Mouse (Mus musculus): Measurements from ENCODE around the gene Irf3. TPM values are rescaled to one million over a fixed set of nuclear protein-coding genes. Genes with fewer than 3 reads are reported as not detected.

Gene Irf3
- 100 to 1,000 TPM; 128 to 131 TPM for total RNA-seq (2021)
- long read RNA-seq, experiment 1, transcript Irf3-201 (8 exons, 2,031 nt) = major isoform, 19 of 35 reads
- long read RNA-seq, experiment 1, partial matches to known transcripts = 1 of 35 reads
- long read RNA-seq, experiment 1, other reads (novel, unspliced or antisense) = 12 of 35 reads
- long read RNA-seq, experiment 2, transcript Irf3-201 (8 exons, 2,031 nt) = major isoform, 30 of 72 reads
- long read RNA-seq, experiment 2, transcript Irf3-210 (2 exons, 629 nt) = minor isoform, 5 of 72 reads
- long read RNA-seq, experiment 2, partial matches to known transcripts = 23 of 72 reads
- long read RNA-seq, experiment 2, other reads (novel, unspliced or antisense) = 11 of 72 reads

DNA sequence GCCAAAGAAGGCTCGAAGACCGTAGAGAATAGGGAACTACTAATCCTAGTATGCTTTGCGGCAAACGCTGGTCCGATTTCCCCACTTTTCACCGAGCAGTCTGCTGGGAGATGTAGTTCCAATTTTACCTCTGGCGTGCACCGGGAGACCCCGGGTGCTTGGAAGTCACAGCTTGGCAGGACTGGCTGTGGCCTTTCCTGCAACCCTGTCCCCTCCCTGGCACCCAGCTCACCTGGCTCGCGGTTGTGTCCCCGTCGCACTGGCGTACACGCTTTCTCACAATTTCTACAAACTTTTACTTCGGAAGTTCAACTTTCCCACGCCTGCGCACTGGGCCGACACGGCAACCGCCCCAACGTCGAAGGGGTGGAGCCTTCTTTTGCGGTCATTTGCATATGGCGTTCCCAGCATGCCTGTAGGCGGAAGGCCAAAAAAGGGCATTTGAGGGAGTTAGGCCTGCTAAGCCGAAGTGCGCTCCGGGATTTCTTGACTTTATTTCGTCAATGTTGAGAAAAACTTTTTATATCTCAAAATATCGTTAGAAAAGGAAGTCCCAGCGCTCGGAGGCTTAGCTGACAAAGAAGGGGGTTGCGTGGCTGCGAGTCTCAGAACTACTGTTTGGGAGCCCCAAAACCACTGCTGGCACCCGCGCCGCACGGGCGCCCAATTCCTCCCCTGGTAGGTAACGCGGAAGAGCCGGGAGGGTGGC is at the start of gene Irf3:
TSS of gene Irf3 (plus strand) at position 418 of the 709 bp plus-strand sequence.
- peak; percentile 93 to 94 for DNase-seq (ENCODE audit: low spot score in 2 of 2)

DNA sequence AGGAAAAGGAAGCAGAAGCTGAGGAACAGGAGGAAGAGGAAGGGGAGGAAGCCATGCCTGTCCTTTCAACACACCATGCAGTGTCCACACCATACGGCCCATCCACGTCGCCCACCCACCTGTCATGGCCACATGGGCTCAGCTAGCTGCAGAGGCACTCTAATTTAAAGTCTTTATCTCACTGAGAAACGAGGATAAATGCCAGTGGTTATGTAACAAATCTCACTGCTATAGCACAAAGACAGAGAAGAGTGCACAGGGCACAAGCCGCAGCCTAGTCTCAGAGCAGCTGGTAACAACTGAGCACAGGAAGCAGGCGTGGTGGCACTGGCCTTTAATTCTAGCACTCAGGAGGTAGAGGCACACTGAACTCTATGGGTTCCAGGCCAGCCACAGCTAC is 47.5 kb upstream of the Irf3 start:
- no peak for DNase-seq (ENCODE audit: low spot score in 2 of 2)

DNA sequence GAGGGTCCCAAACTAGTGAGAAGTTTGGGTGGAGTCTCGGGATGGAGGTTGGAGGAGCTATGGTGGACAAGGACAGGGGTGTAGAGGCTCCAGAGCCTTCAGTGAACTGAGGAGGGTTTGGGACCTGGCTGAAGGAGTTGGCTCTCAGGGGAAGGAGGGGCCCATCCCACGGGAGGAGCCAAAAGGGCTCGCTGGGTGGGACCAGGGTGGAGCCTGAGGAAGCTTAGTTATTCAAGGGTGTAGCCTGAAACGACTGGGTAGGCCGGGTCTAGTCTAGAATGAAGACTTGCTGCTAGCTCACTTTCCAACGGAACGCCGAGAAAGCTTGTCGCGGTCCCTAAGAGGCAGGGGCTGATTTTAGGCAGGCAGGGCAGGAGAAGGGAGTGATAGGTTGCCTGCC is 45.5 kb upstream of the Irf3 start:
- peak; percentile 62 to 73 for DNase-seq (ENCODE audit: low spot score in 2 of 2)

DNA sequence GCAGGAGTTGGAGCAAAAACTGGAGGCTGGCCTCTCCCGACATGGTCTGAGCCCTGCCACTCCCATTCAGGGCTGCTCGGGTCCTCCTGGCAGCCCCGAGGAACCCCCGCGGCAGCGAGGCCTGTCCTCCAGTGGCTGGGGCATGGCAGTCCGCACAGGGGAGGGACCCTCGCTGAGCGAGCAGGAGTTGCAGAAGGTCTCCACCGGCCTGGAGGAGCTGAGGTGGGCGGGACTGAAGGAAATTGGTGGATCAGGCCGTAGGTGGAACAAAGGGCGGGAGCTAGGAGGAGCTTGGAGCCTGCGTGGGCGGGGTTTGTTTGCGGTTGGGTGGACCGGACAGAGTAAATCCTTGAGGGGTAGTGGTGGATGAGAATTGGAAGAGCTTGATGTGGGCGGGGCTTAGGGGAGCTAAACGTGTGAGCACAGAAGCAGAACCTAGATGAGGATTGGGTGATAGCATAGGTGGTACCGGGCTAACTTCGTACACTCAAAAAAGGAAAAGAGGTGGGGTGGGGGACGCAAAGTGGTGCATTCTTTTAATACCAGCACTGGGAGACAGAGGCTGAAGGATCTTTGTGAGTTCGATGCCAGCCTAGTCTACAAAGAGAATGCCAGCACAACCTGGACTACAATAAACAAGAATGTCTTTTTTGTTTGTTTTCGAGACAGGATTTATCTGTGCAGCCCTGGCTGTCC is 44.7 kb upstream of the Irf3 start:
- peak; percentile 86 for DNase-seq (ENCODE audit: low spot score in 2 of 2)

DNA sequence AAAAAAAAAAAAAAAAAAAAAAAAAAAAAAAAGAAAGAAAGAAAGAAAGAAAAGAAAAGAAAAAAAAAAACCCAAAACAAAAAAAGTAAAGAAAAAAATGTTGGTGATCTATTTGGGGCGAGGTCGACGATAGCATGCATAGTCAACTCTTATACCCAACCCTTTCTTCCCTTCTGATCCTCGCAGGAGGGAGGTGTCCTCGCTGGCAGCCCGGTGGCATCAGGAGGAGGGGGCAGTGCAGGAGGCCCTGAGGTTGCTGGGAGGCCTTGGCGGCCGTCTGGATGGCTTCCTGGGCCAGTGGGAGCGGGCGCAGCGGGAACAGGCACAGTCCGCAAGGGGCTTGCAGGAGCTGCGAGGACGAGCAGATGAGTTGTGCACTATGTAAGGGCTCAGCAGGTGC is 43.9 kb upstream of the Irf3 start:
- no peak for DNase-seq (ENCODE audit: low spot score in 2 of 2)

DNA sequence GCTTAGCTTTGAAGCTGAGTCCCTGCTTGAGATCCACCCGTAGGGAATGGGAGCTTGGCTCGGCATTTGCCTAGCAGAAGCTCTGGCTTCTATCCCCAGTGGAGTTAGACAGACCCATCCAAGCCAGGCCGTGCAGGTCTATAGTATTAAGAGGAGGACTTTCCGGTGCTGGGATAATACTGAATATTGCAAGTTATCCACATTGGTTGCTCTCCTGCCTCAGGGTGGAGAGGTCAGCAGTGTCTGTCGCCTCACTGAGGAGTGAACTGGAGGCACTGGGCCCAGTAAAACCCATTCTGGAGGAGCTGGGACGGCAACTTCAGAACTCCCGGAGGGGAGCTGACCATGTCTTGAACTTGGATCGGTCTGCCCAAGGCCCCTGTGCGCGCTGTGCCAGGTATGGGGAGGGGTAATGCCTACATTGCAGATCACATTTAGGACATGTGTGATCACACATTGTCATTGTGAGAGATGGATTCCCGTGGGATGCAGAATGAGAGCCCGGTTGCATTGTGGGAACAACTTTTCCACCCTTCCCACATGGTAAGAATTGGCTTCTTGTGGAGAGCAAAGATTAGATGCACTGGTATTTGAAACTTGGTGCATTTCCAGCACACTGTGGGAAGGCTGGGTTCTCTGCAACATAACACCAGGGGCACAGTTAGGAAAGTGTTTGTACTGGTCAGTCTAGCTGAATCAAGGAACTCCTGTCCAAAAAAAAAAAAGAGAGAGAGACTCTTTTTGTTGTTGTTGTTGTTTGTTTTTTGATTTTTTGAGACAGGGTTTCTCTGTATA is 43.2 kb upstream of the Irf3 start:
- no peak for DNase-seq (ENCODE audit: low spot score in 2 of 2)

DNA sequence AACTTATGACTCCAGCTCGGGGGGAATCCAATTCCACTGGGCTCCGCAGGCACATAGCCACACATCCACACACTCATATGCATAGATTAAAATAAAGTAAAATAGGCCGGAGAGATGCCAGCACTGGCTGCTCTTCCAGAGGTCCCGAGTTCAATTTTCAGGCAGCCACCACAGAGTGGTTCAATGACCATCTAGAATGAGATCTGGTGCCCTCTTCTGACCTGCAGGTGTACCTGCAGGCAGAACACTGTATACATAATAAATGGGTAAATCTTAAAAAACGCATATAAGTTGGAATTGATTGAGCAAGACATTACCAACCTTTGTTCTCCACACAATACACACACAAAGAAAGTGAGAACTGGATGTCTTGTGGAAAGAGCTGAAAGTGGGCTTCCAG is 41.8 kb upstream of the Irf3 start:
- DNase-seq (ENCODE audit: low spot score in 2 of 2) = no peak

DNA sequence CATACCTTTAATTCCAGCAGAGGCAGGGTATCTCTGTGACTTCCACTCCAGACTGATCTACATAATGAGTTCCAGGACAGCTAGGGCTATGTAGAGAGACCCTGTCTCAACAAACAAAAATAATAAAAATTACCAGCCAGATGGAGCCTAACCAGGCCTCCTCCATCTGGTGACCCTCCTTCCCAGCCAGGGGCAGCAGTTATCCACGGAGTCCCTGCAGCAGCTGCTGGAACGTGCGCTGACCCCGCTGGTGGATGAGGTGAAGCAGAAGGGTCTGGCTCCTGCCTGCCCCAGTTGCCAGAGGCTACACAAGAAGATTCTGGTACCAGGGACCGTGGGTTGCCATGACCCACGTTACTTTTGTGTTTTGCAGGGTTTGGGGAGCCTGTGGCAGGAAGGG is 41.2 kb upstream of the Irf3 start:
- no peak for DNase-seq (ENCODE audit: low spot score in 2 of 2)

DNA sequence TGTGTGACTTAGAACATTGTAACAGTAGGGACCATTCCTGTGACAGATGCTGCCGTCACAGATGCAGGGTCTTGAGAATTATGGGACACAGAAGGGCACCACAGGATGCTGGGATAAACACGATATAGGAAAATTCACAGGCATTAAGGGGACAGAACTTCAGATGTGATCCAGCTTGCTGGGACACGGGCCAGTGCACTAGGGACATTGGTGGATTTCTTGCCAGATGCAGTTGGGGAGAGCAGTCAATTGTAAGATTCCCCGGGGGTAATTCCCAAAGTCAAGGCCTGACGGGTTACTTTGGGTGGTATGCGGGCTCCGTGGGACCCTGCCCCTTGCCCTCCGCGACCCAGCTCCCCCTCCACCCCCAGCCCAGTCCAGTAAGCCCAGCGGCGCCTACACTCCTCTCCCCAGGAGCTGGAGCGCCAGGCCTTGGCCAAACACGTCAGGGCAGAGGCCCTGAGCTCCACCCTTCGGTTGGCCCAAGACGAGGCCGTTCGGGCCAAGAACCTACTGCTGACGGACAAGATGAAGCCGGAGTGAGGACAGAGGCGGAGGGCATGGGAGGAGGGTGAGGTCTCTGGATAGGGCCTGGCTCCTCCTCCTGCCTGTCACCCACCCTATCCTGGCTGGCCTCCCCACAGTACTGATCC is 40.1 kb upstream of the Irf3 start:
- DNase-seq (ENCODE audit: low spot score in 2 of 2) = no peak

DNA sequence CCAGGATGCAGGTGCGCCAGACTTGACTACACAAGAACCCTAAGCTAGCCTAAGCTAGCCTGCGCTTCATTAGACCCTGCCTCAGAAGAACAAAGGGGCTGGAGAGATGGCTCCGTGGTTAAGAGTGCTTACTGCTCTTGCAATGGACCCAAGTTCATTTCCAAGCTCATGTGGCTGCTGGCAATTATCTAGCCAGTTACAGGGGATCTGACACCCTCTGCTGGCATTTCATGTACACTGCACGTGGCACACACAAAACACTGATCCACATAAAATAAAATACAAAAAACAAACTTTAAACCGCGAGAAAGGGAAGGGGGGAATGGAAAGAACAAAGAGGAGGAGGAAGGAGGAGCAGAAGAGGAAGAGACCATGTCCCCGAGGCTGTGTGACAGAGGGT is 39.2 kb upstream of the Irf3 start:
- no peak for DNase-seq (ENCODE audit: low spot score in 2 of 2)

DNA sequence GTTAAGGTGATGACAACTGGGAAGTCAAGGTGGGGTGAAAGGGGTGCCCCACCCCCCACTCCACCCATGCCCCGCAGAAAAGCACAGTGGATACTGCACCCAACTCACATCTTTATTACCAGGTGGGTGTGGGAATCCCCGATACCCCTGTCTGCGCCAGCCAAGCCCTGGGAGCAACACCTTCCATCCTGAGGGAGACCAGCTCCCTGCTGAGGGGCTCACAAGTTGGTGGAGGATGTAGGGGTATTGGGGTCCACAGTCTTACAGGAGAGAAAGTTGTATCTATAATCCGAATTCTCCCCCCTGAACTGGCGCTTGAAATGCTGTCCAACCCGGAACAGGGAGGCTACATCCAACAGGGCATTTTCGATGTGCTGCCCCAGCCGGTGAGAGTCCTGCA is 38.2 kb upstream of the Irf3 start:
- no peak for DNase-seq (ENCODE audit: low spot score in 2 of 2)

DNA sequence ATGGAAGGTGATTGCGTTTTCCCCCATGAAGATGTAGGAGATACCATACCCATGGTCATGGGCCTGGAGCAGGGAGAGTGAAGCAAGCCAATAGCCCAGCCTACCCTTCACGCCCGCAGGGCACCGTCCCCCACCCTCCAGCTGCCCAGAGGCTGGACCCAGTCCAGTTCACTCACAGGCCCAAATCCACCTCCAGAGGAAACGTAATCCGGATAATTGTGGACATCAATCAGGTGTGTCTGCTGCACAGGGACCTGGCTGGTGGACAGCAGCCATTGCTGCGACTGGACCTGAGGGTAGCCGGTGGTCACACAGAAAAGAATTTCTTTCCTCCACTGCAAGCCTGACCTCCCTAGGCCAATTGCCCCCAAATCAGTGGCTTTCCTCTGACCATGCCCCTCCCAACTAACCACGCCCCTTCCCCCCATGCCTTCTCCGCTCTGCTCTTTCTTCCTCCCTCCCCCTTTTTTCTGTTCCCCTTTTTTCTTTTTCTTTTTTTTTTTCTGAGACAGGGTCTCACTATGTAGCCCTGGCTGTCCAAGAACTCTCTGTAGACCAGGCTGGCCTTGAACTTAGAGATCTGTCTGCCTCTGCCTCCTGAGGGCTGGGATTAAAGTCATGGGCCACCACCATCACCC is 37.5 kb upstream of the Irf3 start:
- DNase-seq (ENCODE audit: low spot score in 2 of 2) = no peak

DNA sequence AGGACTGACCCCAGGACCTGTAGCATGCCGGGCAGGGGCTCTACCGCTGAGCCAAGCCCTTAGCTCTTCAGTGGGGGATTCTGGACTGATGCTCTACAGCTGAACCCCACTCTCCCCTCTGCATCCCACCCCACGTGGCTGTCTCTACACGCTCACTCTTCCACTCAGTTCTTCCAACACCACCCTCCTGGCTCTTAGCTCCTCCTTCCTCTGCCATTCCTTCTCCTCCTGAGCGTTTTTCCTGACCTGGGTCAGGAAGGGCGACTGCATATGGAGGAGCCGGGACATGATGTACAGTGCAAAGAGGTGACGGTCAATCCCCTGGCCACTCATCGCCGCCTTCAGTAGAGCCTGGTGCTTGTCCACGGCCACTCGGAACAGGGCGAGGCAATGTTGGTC is 36.9 kb upstream of the Irf3 start:
- DNase-seq (ENCODE audit: low spot score in 2 of 2) = no peak

DNA sequence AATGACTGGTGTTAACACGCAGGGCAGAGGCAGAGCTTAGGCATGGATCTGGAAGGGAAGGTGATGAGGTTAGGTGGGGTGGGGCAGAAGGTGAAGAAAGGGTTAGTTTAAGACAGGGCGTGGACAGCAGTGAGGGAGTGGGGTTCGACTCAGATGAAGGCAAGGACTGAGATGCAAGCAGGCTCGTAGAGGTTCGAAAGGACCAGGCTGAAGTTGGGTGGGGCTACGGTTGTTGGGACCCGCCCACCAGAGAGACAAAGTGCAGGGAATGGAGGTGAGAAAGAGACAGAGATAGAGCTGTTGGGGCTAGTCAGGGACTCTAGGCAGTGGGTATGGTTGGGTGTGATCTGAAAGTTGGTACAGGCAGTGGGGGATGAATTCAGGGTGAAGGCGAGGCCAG is 35.1 kb upstream of the Irf3 start:
- no peak for DNase-seq (ENCODE audit: low spot score in 2 of 2)

DNA sequence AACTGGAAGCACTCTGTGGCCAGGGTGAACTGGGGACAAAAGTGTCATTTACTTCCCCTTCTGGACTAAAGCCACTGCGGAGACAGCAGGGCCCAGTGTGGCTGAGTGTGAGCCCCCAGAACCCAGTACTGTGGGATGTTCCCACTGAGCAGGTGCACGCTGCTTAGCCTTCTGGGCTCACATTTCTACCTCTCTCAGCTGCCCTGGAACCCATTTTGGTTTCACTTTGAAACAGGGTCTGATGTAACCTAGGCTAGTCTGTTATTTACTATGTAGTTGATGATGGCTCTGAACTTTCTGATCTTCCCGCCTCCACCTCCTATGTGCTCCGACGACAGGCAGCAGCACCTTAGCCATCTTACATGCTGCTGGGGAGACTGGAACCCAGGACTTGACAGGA is 34.6 kb upstream of the Irf3 start:
- no peak for DNase-seq (ENCODE audit: low spot score in 2 of 2)

DNA sequence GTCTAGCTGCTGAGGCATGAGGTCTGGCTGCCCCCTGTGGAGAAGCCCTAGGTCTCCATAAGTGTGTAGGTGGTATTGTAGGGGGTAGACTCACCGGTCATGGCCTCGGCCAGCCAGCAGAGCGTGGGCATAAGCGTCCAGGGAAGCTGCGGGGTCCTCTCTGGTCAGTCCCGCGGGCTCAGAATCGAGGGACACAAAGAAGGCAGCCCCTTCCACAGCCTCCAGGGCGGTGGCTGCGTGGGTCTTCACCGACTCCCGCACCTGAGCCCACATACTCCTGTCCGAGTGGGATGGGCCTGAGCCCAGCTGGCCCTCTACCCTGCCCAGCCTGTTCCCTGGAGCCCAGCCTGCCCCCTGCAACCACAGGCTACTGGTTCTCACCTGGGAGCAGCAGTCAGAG is 32.5 kb upstream of the Irf3 start:
- DNase-seq (ENCODE audit: low spot score in 2 of 2) = no peak

DNA sequence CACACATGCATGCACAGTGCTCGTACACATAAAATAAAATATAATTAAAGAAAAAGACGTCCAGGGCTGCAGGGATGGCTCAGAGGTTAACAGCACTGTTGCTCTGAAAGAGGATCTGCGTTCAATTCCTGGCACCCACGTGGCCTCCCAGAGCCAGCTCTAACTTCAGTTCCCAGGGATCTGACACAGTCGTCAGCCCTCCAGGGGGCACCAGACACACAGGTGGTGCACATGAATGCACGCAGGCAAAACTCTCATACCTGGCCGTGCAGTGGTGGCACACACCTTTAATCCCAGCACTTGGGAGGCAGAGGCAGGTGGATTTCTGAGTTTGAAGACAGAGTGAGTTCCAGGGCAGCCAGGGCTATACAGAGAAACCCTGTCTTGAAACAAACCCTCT is 31.5 kb upstream of the Irf3 start:
- DNase-seq (ENCODE audit: low spot score in 2 of 2) = no peak

DNA sequence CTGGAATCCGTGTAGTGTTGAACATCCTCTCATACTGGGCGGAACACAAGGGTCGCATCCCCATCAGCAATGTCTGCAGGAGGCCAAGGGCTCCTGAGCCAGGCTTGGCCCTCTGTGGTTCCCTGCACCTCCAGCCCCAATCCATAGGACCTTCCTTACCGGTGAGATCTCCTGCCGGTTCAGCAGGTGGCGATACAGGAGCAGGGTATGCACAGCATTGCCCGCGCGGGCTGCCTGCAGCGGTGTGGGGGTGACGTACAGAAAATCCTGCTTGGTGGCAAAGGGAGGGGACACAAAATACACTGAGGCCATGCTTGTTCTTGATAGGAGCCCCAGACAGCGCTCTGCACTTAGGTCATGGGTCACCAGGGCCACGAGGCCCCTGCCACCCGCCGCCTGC is 30.8 kb upstream of the Irf3 start:
- no peak for DNase-seq (ENCODE audit: low spot score in 2 of 2)

DNA sequence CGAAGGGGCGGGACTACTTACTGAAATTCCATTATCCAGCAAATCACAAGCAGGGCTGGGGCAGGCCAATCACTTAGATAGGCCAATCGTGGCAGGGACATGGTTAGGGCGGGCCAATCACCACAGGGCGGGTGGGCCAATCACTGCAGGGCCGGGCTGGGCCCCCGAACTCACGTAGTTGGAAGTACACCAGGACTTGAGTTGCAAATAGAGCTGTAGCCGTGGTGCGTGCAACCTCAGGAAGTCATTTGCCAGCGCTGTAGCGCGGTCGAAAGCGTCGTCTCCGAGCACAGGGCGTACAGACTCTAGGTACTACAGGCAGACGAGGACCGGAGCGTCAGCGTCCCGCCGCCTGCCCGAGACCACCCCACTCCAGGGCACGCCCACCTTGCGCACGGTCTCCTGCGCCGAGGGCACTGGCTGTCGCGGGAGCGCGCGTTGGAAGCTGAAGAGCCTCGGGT is 27.2 kb upstream of the Irf3 start:
- DNase-seq (ENCODE audit: low spot score in 2 of 2) = peak; percentile 68 to 69

DNA sequence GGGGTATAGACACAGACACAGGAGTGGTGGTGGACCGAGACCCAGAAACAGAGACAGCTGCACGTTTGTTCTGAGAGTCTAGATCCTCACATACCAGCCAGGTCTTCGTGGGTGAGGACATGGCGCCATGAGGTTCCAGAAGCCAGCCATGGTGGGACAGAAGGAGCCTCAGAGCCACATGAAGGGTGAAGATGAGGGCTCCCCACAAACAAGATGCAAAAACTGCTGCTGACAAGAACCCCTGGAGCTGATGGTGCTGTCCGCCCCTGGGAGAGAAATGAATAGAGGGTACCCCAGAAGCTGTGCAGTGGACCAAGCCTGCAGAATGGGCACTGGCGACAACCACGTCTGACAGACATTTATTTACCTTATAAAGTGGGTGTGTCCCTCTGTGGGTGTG is 26.3 kb upstream of the Irf3 start:
- DNase-seq (ENCODE audit: low spot score in 2 of 2) = no peak

Measured in adrenal gland, adult 18-20 months (tissue).